Mouse (Mus musculus) neural tube, embryonic 10.5 days (tissue): ENCODE results near the gene Zkscan1.
"Not testable (repeated sequence)": the region's sequence is repeated elsewhere in the genome, so short reads cannot be mapped to it uniquely, and the experiment has no call there.

Experiments used
- DNase-seq: peaks from one replicate; pipeline ENCODE4 v3.0.0-alpha.2; 2017; ENCODE audit warnings: low spot score; ENCODE audit errors: extremely low spot score

Gene Zkscan1

GRCm38 (mm10) chr5:138084996-138085395 lies at the start of gene Zkscan1:
Zkscan1 (plus strand) TSS chr5:138085084.
- peak; percentile 91 for DNase-seq

- not testable (repeated sequence) for DNase-seq
Observed at GRCm38 (mm10) chr5:138052894-138053293, 32.0 kb upstream of the Zkscan1 start, which contains the start of gene Smok3c. Smok3c (plus strand) TSS chr5:138053194.

GRCm38 (mm10) chr5:138073803-138074202 lies 11.1 kb upstream of the Zkscan1 start:
- DNase-seq: no peak

- DNase-seq: no peak
Observed at GRCm38 (mm10) chr5:138075684-138076083, 9.2 kb upstream of the Zkscan1 start.

GRCm38 (mm10) chr5:138076148-138076547 lies 8.7 kb upstream of the Zkscan1 start:
- DNase-seq: no peak

- no peak for DNase-seq
Observed at GRCm38 (mm10) chr5:138080456-138080855, 4.4 kb upstream of the Zkscan1 start.

GRCm38 (mm10) chr5:138081446-138081845 lies 3.4 kb upstream of the Zkscan1 start:
- DNase-seq: no peak

GRCm38 (mm10) chr5:138083318-138083900 lies 1.5 kb upstream of the Zkscan1 start:
- no peak for DNase-seq

GRCm38 (mm10) chr5:138083936-138084335 lies 948 bp upstream of the Zkscan1 start:
- no peak for DNase-seq

- DNase-seq: no peak
Observed at GRCm38 (mm10) chr5:138084507-138084906, 377 bp upstream of the Zkscan1 start.

- peak; percentile 38 for DNase-seq
Observed at GRCm38 (mm10) chr5:138085421-138085911, 582 bp downstream of the Zkscan1 start.

GRCm38 (mm10) chr5:138086842-138087241 lies 2.0 kb downstream of the Zkscan1 start:
- no peak for DNase-seq

- DNase-seq: no peak
Observed at GRCm38 (mm10) chr5:138088366-138088765, 3.5 kb downstream of the Zkscan1 start.

GRCm38 (mm10) chr5:138089108-138089551 lies 4.2 kb downstream of the Zkscan1 start:
- no peak for DNase-seq

- DNase-seq: no peak
Observed at GRCm38 (mm10) chr5:138090271-138090670, 5.4 kb downstream of the Zkscan1 start.

GRCm38 (mm10) chr5:138090737-138091136 lies 5.9 kb downstream of the Zkscan1 start:
- DNase-seq: no peak

GRCm38 (mm10) chr5:138092771-138093170 lies 7.9 kb downstream of the Zkscan1 start:
- no peak for DNase-seq

- DNase-seq: no peak
Observed at GRCm38 (mm10) chr5:138094474-138094873, 9.6 kb downstream of the Zkscan1 start.

GRCm38 (mm10) chr5:138104976-138105375 lies 20.1 kb downstream of the Zkscan1 start:
- DNase-seq: no peak

GRCm38 (mm10) chr5:138107130-138107529 lies 22.2 kb downstream of the Zkscan1 start:
- DNase-seq: no peak

GRCm38 (mm10) chr5:138109847-138110396 lies 25.0 kb downstream of the Zkscan1 start:
- DNase-seq: not testable (repeated sequence)

- peak; percentile 90 for DNase-seq
Observed at GRCm38 (mm10) chr5:138116255-138117198, 31.6 kb downstream of the Zkscan1 start, which contains the start of gene Zscan21. Zscan21 (plus strand) TSS chr5:138116903.
